Comparison of ENCODE assay signal across 14 mouse cellular contexts in the genomic region with DNA sequence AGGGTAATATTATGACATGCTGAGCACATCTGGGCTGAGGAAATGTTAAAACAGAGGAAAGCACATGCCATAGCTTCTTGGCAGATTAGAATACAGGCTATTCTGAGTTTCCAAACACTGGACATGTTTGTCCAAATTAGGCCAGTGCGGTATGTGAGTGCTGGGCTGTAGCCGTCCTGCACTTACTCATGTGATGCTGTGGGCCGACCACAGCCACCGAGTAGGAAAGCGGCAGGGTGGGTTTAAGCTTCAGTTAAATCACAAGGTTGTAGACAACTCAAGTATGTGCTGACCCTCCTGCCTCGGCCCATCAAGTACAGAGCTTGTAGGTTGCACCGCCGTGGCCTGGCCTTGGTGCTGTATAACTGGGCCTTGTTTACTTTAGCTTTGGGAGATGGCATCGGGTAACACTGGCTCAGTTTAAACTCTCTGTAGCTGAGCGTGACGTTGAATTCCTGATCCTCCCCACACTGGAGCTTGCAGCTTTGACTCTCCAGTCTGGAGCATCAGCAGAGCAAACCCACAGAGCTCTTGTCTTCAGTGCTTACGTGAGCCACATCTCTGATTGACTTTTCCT. TPM values are rescaled to one million over a fixed set of nuclear protein-coding genes. Genes with fewer than 3 reads are reported as not detected.
DNase-seq lines count a peak whose midpoint lies in the region; ATAC-seq and TF ChIP-seq lines count a peak whose summit lies in the region.
"Had no signal": no experiment of that assay in that cellular context is flagged by ENCODE, and none has a peak within 500 bp of the region (broad histone marks: within the 10 kb centered on the region; RNA-seq: fewer than 3 reads in every experiment).

No protein-coding gene starts in this region.

- TF ChIP-seq CTCF in heart, adult 2 months (IDR thresholded peaks at IDR 0.05) = no peak

- 48% methylated on average over 12 of the region's 12 CpGs for WGBS in heart, adult 2 months
- WGBS in kidney, embryonic 16.5 days = 43% methylated on average over 12 of the region's 12 CpGs

- intact Hi-C loops in heart, adult 2 months (cut with DNase I) = no loop called here

- H3K36me3 ChIP-seq in heart, adult 2 months (ENCODE audit: control insufficient read depth, insufficient read depth, low read length) = peaks cover 5% of the 10 kb centered on the region
- peaks cover 21% of the 10 kb centered on the region for H3K36me3 ChIP-seq in kidney, embryonic 16.5 days (ENCODE audit: insufficient read depth, low read length)
- H3K36me3 ChIP-seq: hindbrain, embryonic 15.5 days had no signal

- H3K27ac ChIP-seq in heart, adult 2 months = peak overlapping the region; percentile 87
- peak overlapping the region; percentile 16; the same call in 1 of the 2 replicates for H3K27ac ChIP-seq in kidney, embryonic 16.5 days (ENCODE audit: low read length)
- H3K27ac ChIP-seq: hindbrain, embryonic 15.5 days had no signal

- 0 out of 2 replicates have a peak overlapping the region, but pooled peaks have one; percentile 3 for H3K9ac ChIP-seq in heart, adult 2 months (ENCODE audit: low read depth, low read length)
- H3K9ac ChIP-seq in kidney, embryonic 16.5 days (replicated peaks; ENCODE audit: low read length) = no peak overlapping the region
- H3K9ac ChIP-seq: hindbrain, embryonic 15.5 days had no signal

- H3K27me3 ChIP-seq in heart, adult 2 months (ENCODE audit: control insufficient read depth, insufficient read depth, low read length) = no peaks in the 10 kb centered on the region
- no peaks in the 10 kb centered on the region for H3K27me3 ChIP-seq in kidney, embryonic 16.5 days (ENCODE audit: insufficient read depth, low read length)
- H3K27me3 ChIP-seq: hindbrain, embryonic 15.5 days; Patski had no signal

- no peak for DNase-seq in heart, adult 2 months
- DNase-seq in heart, adult 11 months = no peak
- DNase-seq in kidney, adult 9 months = no peak
- DNase-seq in brain, adult 2 months (ENCODE audit: low read depth, low spot score) = peak; percentile 40
- peak; percentile 19 to 27 for DNase-seq in lung, postnatal 4 days
- no peak for DNase-seq in urinary bladder, adult 2 months (ENCODE audit: low spot score)
- no peak for DNase-seq in urinary bladder, adult 18-20 months (ENCODE audit: low spot score in 2 of 2)
- DNase-seq: adrenal gland, adult 8-10 months; cerebellum, adult 2 months; left cerebral cortex, postnatal 4 days; thymus, adult 18-20 months had no signal

- H3K79me2 ChIP-seq in heart, adult 2 months (replicated peaks; ENCODE audit: control insufficient read depth, insufficient read depth, low read length) = no peaks in the 10 kb centered on the region; the same call in 1 of the 2 replicates

- H3K4me1 ChIP-seq in heart, adult 2 months (ENCODE audit: control insufficient read depth, insufficient read depth, low read length) = peaks cover 18% of the 10 kb centered on the region
- peaks cover 1% of the 10 kb centered on the region; the same call in 1 of the 2 replicates for H3K4me1 ChIP-seq in kidney, embryonic 16.5 days (ENCODE audit: insufficient read depth, low read length)
- H3K4me1 ChIP-seq: hindbrain, embryonic 15.5 days had no signal

- no peak overlapping the region for H3K4me3 ChIP-seq in heart, adult 2 months
- no peak overlapping the region for H3K4me3 ChIP-seq in kidney, embryonic 16.5 days (ENCODE audit: low read length)
- H3K4me3 ChIP-seq: hindbrain, embryonic 15.5 days had no signal

- TF ChIP-seq EP300 in heart, adult 2 months (IDR thresholded peaks at IDR 0.05; ENCODE audit: insufficient read depth, low read depth, low read length) = no peak

- H3K4me2 ChIP-seq in kidney, embryonic 16.5 days (replicated peaks; ENCODE audit: low read depth, low read length) = no peak overlapping the region
- H3K4me2 ChIP-seq: hindbrain, embryonic 15.5 days had no signal

- ATAC-seq in kidney, embryonic 16.5 days (ENCODE audit: low FRiP score, low TSS enrichment) = 0 out of 2 replicates have a peak, but pooled peaks have one; percentile 74
- ATAC-seq: Patski had no signal

- no peak for TF ChIP-seq POLR2A in heart, adult 2 months (IDR thresholded peaks at IDR 0.05; ENCODE audit: insufficient read depth, low read depth, low read length)

- no peaks in the 10 kb centered on the region for H3K9me3 ChIP-seq in kidney, embryonic 16.5 days (ENCODE audit: low read length)
- H3K9me3 ChIP-seq: hindbrain, embryonic 15.5 days had no signal

RNA-seq across cellular contexts. Expression of a gene that starts 33.7 kb away (rescaled TPM):
- under 1 TPM; 0.50 to 0.97 TPM for total RNA-seq in heart, adult 2 months (2021)
- 2.5 and 3.0 TPM in 2 replicates for polyA plus RNA-seq in heart, adult 2 months (2012; rRNA removed)
- 11.1 and 13.8 TPM in 2 replicates for polyA plus RNA-seq in kidney, embryonic 16.5 days (2015; fragmentation: Nextera tagmentation; extraction: Ambion mirVana)
- polyA plus RNA-seq in urinary bladder, adult 2 months (2012; rRNA removed) = 11.4 and 13.9 TPM in 2 replicates

RNA-seq across cellular contexts. Expression of a gene that starts 33.9 kb away (rescaled TPM):
- 10 to 100 TPM; 85.4 to 91.4 TPM for total RNA-seq in heart, adult 2 months (2021)
- polyA plus RNA-seq in heart, adult 2 months (2012; rRNA removed) = 39.2 and 70.9 TPM in 2 replicates
- polyA plus RNA-seq in kidney, embryonic 16.5 days (2015; fragmentation: Nextera tagmentation; extraction: Ambion mirVana) = 220 and 234 TPM in 2 replicates
- 114 and 152 TPM in 2 replicates for polyA plus RNA-seq in urinary bladder, adult 2 months (2012; rRNA removed)

RNA-seq across cellular contexts. Expression of a gene that starts 36.1 kb away (rescaled TPM):
- 100 to 1,000 TPM; 108 to 133 TPM for total RNA-seq in heart, adult 2 months (2021)
- polyA plus RNA-seq in heart, adult 2 months (2012; rRNA removed) = 77.5 and 122 TPM in 2 replicates
- 8.6 TPM in 2 replicates for polyA plus RNA-seq in kidney, embryonic 16.5 days (2015; fragmentation: Nextera tagmentation; extraction: Ambion mirVana)
- polyA plus RNA-seq in urinary bladder, adult 2 months (2012; rRNA removed) = 22.6 and 25.2 TPM in 2 replicates

RNA-seq across cellular contexts. Expression of a gene that starts 51.4 kb away (rescaled TPM):
- total RNA-seq in heart, adult 2 months (2021) = 10 to 100 TPM; 23.5 to 28.0 TPM
- polyA plus RNA-seq in heart, adult 2 months (2012; rRNA removed) = 19.2 and 19.8 TPM in 2 replicates
- polyA plus RNA-seq in kidney, embryonic 16.5 days (2015; fragmentation: Nextera tagmentation; extraction: Ambion mirVana) = 72.8 and 78.0 TPM in 2 replicates
- polyA plus RNA-seq in urinary bladder, adult 2 months (2012; rRNA removed) = 32.2 and 40.1 TPM in 2 replicates

RNA-seq across cellular contexts. Expression of a gene that starts 51.9 kb away (rescaled TPM):
- 10 to 100 TPM; 11.1 to 12.3 TPM for total RNA-seq in heart, adult 2 months (2021)
- polyA plus RNA-seq in heart, adult 2 months (2012; rRNA removed) = 10.7 and 15.3 TPM in 2 replicates
- polyA plus RNA-seq in kidney, embryonic 16.5 days (2015; fragmentation: Nextera tagmentation; extraction: Ambion mirVana) = 60.1 and 66.0 TPM in 2 replicates
- 26.4 and 33.0 TPM in 2 replicates for polyA plus RNA-seq in urinary bladder, adult 2 months (2012; rRNA removed)

Comparison
In these comparisons a context has a peak if more than half of its experiments do, and no peak if none do; other contexts are left out.
1. DNase-seq: peak in brain, adult 2 months (single experiment) and lung, postnatal 4 days (2 of 2); none in heart, adult 2 months (0 of 2), heart, adult 11 months (single experiment), kidney, adult 9 months (single experiment), urinary bladder, adult 2 months (single experiment) and urinary bladder, adult 18-20 months (0 of 2).